Mouse (Mus musculus): ENCODE measurements around the gene Ralgds. TPM values are rescaled to one million over a fixed set of nuclear protein-coding genes. Genes with fewer than 3 reads are reported as not detected.

Gene Ralgds
- polyA plus RNA-seq (2015; fragmentation: Nextera tagmentation; extraction: Ambion mirVana), result 21.2 and 22.3 TPM in 2 replicates

GRCm38 (mm10) chr2:28512798-28513401 lies at the start of gene Ralgds:
Gene Ralgds, plus strand, starts transcription at chr2:28513125.
- peak within 1 kb of the TSS; percentile 83 for H3K4me2 ChIP-seq (ENCODE audit: low read depth, low read length)
- under 1% methylated on average over 58 of the region's 71 CpGs for WGBS
- no peaks in the 10 kb centered on the region; the same call in 1 of the 2 replicates for H3K27me3 ChIP-seq (ENCODE audit: control insufficient read depth, insufficient read depth, low read length)
- H3K27ac ChIP-seq (ENCODE audit: low read length), result no peak within 1 kb of the TSS
- H3K9me3 ChIP-seq (replicated peaks; ENCODE audit: control insufficient read depth, low read length), result no peaks in the 10 kb centered on the region
- H3K9ac ChIP-seq (ENCODE audit: low read length), result peak within 1 kb of the TSS; percentile 76
- H3K4me3 ChIP-seq (ENCODE audit: low read length), result peak within 1 kb of the TSS; percentile 58
- H3K36me3 ChIP-seq (ENCODE audit: control insufficient read depth, insufficient read depth), result no peaks in the 10 kb centered on the region
- peak; percentile 52 for ATAC-seq (replicated peaks; ENCODE audit: extremely low read depth, insufficient read depth, low FRiP score)
- H3K4me1 ChIP-seq (ENCODE audit: control insufficient read depth, insufficient read depth, low read length), result peaks cover 17% of the 10 kb centered on the region

GRCm38 (mm10) chr2:28463919-28464318 lies 49.0 kb upstream of the Ralgds start:
- H3K27me3 ChIP-seq (ENCODE audit: control insufficient read depth, insufficient read depth, low read length), result peaks cover 7% of the 10 kb centered on the region
- H3K4me3 ChIP-seq (ENCODE audit: low read length), result no peak overlapping the region
- H3K4me1 ChIP-seq (ENCODE audit: control insufficient read depth, insufficient read depth, low read length), result peaks cover 11% of the 10 kb centered on the region
- H3K9me3 ChIP-seq (replicated peaks; ENCODE audit: control insufficient read depth, low read length), result no peaks in the 10 kb centered on the region
- H3K36me3 ChIP-seq (ENCODE audit: control insufficient read depth, insufficient read depth), result no peaks in the 10 kb centered on the region
- H3K27ac ChIP-seq (ENCODE audit: low read length), result no peak overlapping the region
- ATAC-seq (replicated peaks; ENCODE audit: extremely low read depth, insufficient read depth, low FRiP score), result no peak
- WGBS, result 39% methylated on average over 3 of the region's 3 CpGs
- H3K4me2 ChIP-seq (ENCODE audit: low read depth, low read length), result no peak overlapping the region
- no peak overlapping the region for H3K9ac ChIP-seq (ENCODE audit: low read length)

- Histone ChIP-seq H3K4me2 (ENCODE audit: low read depth, low read length) (no peak overlapping the region), H3K36me3 (ENCODE audit: control insufficient read depth, insufficient read depth) (peaks cover 9% of the 10 kb centered on the region), H3K9me3 (replicated peaks; ENCODE audit: control insufficient read depth, low read length) (no peaks in the 10 kb centered on the region), H3K9ac (ENCODE audit: low read length) (no peak overlapping the region), H3K27ac (ENCODE audit: low read length) (no peak overlapping the region), H3K27me3 (ENCODE audit: control insufficient read depth, insufficient read depth, low read length) (peaks cover 7% of the 10 kb centered on the region), H3K4me3 (ENCODE audit: low read length) (no peak overlapping the region), H3K4me1 (ENCODE audit: control insufficient read depth, insufficient read depth, low read length) (peaks cover 11% of the 10 kb centered on the region)
- ATAC-seq (replicated peaks; ENCODE audit: extremely low read depth, insufficient read depth, low FRiP score), result no peak
- WGBS, result 75% methylated on average over 9 of the region's 9 CpGs
Observed at GRCm38 (mm10) chr2:28464919-28465318, 48.0 kb upstream of the Ralgds start.

- Histone ChIP-seq H3K4me1 (ENCODE audit: control insufficient read depth, insufficient read depth, low read length) (peaks cover 11% of the 10 kb centered on the region), H3K27ac (ENCODE audit: low read length) (no peak within 1 kb of the TSS), H3K9ac (ENCODE audit: low read length) (peak within 1 kb of the TSS; percentile 65), H3K36me3 (ENCODE audit: control insufficient read depth, insufficient read depth) (peaks cover 19% of the 10 kb centered on the region), H3K9me3 (replicated peaks; ENCODE audit: control insufficient read depth, low read length) (no peaks in the 10 kb centered on the region), H3K4me3 (ENCODE audit: low read length) (peak within 1 kb of the TSS; percentile 41), H3K4me2 (ENCODE audit: low read depth, low read length) (peak within 1 kb of the TSS; percentile 68), H3K27me3 (ENCODE audit: control insufficient read depth, insufficient read depth, low read length) (peaks cover 7% of the 10 kb centered on the region)
- ATAC-seq (replicated peaks; ENCODE audit: extremely low read depth, insufficient read depth, low FRiP score), result peak; percentile 47; the same call in 1 of the 2 replicates
- 5% methylated on average over 25 of the region's 25 CpGs for WGBS
Observed at GRCm38 (mm10) chr2:28465836-28466518, 46.9 kb upstream of the Ralgds start, which contains the start of gene 1700007K13Rik. Gene 1700007K13Rik, minus strand, starts transcription at chr2:28466332.

- peak; percentile 91 for ATAC-seq (replicated peaks; ENCODE audit: extremely low read depth, insufficient read depth, low FRiP score)
- Histone ChIP-seq H3K9ac (ENCODE audit: low read length) (peak within 1 kb of the TSS; percentile 92), H3K4me2 (ENCODE audit: low read depth, low read length) (peak within 1 kb of the TSS; percentile 74), H3K4me3 (ENCODE audit: low read length) (peak within 1 kb of the TSS; percentile 87), H3K36me3 (ENCODE audit: control insufficient read depth, insufficient read depth) (peaks cover 29% of the 10 kb centered on the region), H3K27ac (ENCODE audit: low read length) (peak within 1 kb of the TSS; percentile 17; the same call in 1 of the 2 replicates), H3K4me1 (ENCODE audit: control insufficient read depth, insufficient read depth, low read length) (peaks cover 11% of the 10 kb centered on the region), H3K27me3 (ENCODE audit: control insufficient read depth, insufficient read depth, low read length) (peaks cover 7% of the 10 kb centered on the region), H3K9me3 (replicated peaks; ENCODE audit: control insufficient read depth, low read length) (peaks cover under 1% of the 10 kb centered on the region; the same call in 1 of the 2 replicates)
- WGBS, result under 1% methylated on average over 52 of the region's 52 CpGs
Observed at GRCm38 (mm10) chr2:28467860-28468485, 45.0 kb upstream of the Ralgds start, which contains the start of gene Mrps2. Gene Mrps2, plus strand, starts transcription at chr2:28468066.

GRCm38 (mm10) chr2:28468486-28469225 lies 44.3 kb upstream of the Ralgds start:
- Histone ChIP-seq H3K36me3 (ENCODE audit: control insufficient read depth, insufficient read depth) (peaks cover 32% of the 10 kb centered on the region), H3K4me1 (ENCODE audit: control insufficient read depth, insufficient read depth, low read length) (peaks cover 11% of the 10 kb centered on the region), H3K9me3 (replicated peaks; ENCODE audit: control insufficient read depth, low read length) (peaks cover 3% of the 10 kb centered on the region; the same call in 1 of the 2 replicates), H3K27me3 (ENCODE audit: control insufficient read depth, insufficient read depth, low read length) (peaks cover 7% of the 10 kb centered on the region), H3K4me2 (ENCODE audit: low read depth, low read length) (peak overlapping the region; percentile 74), H3K27ac (ENCODE audit: low read length) (no peak overlapping the region), H3K4me3 (ENCODE audit: low read length) (peak overlapping the region; percentile 87), H3K9ac (ENCODE audit: low read length) (peak overlapping the region; percentile 92)
- 54% methylated on average over 18 of the region's 18 CpGs for WGBS
- no peak for ATAC-seq (replicated peaks; ENCODE audit: extremely low read depth, insufficient read depth, low FRiP score)

GRCm38 (mm10) chr2:28469461-28469860 lies 43.5 kb upstream of the Ralgds start:
- no peak for ATAC-seq (replicated peaks; ENCODE audit: extremely low read depth, insufficient read depth, low FRiP score)
- H3K4me2 ChIP-seq (ENCODE audit: low read depth, low read length), result no peak overlapping the region
- H3K9ac ChIP-seq (ENCODE audit: low read length), result no peak overlapping the region
- H3K4me1 ChIP-seq (ENCODE audit: control insufficient read depth, insufficient read depth, low read length), result peaks cover 11% of the 10 kb centered on the region
- no peak overlapping the region for H3K27ac ChIP-seq (ENCODE audit: low read length)
- no peak overlapping the region for H3K4me3 ChIP-seq (ENCODE audit: low read length)
- WGBS, result 97% methylated on average over 14 of the region's 14 CpGs
- H3K27me3 ChIP-seq (ENCODE audit: control insufficient read depth, insufficient read depth, low read length), result peaks cover 7% of the 10 kb centered on the region
- peaks cover 3% of the 10 kb centered on the region; the same call in 1 of the 2 replicates for H3K9me3 ChIP-seq (replicated peaks; ENCODE audit: control insufficient read depth, low read length)
- H3K36me3 ChIP-seq (ENCODE audit: control insufficient read depth, insufficient read depth), result peaks cover 32% of the 10 kb centered on the region

- ATAC-seq (replicated peaks; ENCODE audit: extremely low read depth, insufficient read depth, low FRiP score), result no peak
- Histone ChIP-seq H3K27ac (ENCODE audit: low read length) (no peak overlapping the region), H3K4me1 (ENCODE audit: control insufficient read depth, insufficient read depth, low read length) (peaks cover 11% of the 10 kb centered on the region), H3K9ac (ENCODE audit: low read length) (no peak overlapping the region), H3K36me3 (ENCODE audit: control insufficient read depth, insufficient read depth) (peaks cover 32% of the 10 kb centered on the region), H3K4me3 (ENCODE audit: low read length) (no peak overlapping the region), H3K9me3 (replicated peaks; ENCODE audit: control insufficient read depth, low read length) (peaks cover 3% of the 10 kb centered on the region; the same call in 1 of the 2 replicates), H3K27me3 (ENCODE audit: control insufficient read depth, insufficient read depth, low read length) (no peaks in the 10 kb centered on the region), H3K4me2 (ENCODE audit: low read depth, low read length) (no peak overlapping the region)
- 89% methylated on average over 2 of the region's 2 CpGs for WGBS
Observed at GRCm38 (mm10) chr2:28470591-28470990, 42.3 kb upstream of the Ralgds start.
